Mouse (Mus musculus) cerebellum, adult 18-20 months (tissue): ENCODE measurements around the gene Grin2b.
"Not testable (repeated sequence)": the region's sequence is repeated elsewhere in the genome, so short reads cannot be mapped to it uniquely, and the experiment has no call there.

Source experiments
- DNase-seq, 2 experiments: peaks; one replicate each; pipeline ENCODE4 v3.0.0; 2021

Gene Grin2b

DNA sequence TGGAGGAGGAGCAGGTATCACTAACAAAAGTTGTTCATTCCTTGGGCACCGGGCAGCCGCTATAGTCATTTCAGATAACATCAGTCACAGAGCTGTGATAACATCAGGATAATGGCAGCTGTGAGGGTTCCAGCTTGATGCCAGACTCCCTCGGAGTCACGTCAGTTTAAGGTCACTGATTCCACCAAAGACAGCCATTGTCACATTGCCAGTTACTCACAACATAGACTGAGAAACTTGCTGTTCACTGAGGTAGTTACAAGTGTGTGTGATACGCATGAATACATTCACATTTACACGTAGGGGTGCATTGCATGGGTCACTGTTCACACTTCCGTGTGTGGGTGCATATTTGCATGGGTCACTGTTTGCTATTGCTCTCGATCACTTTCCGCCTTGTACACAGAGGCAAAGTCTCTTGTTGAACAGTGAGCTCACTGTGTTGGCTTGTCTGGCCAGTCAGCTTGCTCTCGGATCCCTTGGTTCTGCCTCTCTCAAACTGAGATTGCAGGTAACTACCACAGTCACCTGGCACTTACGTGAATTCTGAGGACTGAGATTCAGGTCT lies 383.6 kb downstream of the Grin2b start:
- DNase-seq: no peak

DNA sequence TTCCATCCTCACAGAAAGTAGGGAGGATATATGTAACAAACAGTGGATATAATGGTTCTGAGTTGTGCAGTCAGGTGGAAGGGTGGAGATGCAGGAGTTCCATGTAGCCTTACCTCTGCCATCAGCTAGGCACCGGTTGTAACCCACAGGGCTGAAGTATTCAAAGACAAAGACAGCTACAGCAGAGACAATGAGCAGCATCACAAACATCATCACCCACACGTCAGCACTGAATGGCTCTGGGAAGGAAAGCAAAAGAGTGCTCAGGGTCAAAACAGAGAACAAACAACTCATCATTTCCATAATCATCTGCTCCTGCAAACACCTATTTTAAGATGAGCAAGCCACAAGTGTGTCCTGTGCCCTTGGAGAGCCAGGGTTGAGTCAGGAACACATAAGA lies 398.6 kb downstream of the Grin2b start:
- no peak for DNase-seq

DNA sequence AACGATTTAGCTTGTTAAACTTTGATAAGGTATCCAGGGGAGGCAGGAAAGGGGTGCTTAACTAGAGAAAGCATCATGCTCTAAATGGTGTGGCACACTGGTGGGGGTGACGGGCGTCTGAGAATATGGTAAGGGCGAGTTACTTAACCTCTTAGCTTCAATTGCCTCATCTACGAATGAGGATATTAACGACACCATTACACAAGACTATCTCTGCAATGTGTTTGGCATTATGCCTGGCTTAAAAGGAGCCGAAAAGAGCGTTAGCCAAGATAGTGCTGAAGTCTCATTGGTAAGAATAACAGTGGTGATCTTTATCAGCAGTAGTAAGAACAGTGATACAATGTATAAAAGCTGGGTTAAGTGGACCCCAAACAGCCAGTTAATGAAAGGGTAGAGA lies 405.7 kb downstream of the Grin2b start:
- DNase-seq: no peak

DNA sequence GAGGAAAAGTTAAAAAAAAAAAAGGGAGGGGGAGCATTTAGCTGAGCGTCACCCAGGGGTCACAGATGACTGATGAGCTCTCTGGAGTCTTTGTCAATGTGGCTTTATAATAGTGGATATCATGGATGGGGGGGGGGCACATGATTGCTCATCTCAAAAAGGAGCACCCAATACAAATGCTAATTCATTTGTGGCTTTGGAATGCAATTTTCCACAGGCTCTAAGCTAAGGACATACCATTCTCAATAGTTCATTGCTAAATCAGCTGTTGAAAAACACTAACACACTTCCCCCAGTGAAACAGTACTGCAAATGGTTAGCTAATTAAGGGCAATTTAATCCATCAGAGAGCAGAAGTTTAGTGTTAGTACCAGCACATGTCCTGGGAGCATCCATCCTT lies 414.6 kb downstream of the Grin2b start:
- no peak for DNase-seq

DNA sequence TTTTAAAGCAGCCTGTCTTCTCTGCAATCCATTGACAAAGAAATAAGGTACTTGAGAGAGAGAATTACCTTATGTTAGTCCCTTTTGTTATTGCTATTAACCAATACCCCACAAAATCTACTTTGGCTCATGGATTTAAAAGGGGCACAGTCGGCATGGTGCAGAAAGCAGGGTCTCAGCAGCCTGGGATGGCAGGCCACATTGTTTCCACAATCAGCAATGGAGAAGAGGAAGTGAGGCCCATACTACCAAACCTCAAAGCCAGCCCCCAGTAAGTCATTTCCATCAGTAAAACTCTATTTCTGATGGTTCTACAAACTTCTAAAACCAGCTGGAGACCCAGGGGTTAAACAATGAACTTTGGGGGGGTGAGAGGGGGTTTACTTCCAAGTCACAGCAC lies 417.2 kb downstream of the Grin2b start:
- DNase-seq: no peak

DNA sequence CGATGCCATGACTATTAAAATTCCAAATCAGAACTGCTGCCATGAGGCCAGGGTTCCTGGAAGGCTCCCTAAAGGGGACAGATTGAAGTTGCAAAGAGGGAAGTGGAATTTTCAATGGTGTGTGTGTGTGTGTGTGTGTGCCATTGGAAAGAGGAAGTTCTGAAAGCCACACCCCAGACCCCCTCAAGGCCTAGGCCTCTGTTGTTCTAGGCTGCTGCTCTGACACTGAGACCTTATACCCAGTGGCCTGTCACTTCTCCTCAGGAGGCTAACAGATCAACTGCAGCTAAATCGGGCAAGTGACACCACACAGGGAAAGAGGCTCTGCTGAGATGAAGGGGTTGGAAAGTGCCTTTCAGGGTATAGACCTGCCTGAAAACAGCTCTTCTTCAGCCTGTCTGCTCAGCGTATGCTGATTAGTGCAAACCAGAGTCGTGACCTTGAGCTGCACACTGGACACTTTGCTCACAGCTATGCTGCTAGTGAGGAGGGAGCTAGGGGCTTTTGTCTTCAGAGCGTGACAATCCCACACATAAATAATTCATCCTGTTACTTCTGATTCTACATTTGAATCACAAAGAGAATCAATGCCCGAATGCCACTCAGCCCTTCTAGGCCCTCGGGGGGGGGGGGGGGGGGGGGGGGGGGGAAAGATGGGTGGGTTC lies 424.8 kb downstream of the Grin2b start:
- DNase-seq: no peak

DNA sequence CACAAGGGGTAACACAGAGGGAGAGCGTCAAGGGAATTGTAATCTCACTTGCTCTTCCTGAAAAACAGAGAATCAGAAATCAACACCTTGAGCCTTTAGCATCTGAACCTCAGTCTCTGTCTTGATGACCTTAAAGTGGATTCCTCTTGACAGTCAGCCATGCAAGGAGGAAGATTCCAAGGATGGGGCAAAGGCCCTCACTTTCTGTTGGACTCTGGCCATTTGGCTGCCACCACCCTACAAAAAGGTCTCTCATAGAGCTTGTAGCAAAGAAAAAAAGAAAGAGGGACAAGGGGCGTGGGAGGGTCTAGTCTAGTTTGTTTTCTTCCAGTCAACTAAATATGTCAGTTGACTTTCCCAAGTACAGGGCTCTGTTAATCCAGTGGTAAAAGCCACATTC lies 427.7 kb downstream of the Grin2b start:
- DNase-seq: no peak

DNA sequence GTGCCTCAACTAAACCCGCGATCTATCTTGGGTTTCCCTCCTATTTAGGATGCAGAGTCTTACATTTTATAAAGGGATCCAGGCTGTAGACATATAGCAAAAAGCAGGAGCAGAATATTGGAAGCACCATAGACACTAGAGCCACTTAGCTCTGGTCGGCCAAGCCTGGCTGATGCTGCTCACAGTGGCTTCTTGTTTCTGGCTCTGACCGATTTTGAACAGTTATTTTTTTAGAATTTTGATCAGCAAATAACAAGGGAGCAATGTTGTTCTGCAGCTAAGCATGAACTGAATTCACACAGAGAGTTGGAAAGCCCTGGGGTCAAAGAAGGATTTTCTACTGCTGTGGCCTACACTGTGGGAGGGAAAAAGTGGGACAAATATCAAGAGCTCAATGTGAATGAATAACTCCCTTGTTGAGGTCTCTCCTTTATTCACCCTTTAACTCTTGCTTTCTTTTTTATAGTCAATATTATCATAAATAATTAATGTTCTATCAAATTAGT lies 439.0 kb downstream of the Grin2b start:
- no peak for DNase-seq

DNA sequence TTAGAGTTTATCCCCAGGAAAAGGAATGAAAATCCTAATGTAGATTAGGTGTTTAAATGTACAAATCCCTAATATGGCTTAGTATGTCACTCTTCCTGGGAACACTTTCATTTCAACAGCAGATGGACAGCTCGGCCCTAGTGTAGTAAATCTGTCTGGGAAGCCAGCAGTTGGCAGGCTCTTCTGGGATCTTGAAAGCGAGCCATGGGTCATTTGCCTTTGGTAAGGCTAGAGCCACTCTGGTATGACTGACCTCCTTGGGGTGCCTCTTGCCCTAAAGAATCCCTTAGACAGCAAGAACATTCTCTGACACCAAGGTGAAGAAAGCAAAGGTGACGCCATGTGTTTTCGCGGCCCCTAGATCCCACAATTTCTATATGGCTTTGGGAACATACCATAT lies 446.2 kb downstream of the Grin2b start:
- peak; percentile 43 to 44 for DNase-seq

DNA sequence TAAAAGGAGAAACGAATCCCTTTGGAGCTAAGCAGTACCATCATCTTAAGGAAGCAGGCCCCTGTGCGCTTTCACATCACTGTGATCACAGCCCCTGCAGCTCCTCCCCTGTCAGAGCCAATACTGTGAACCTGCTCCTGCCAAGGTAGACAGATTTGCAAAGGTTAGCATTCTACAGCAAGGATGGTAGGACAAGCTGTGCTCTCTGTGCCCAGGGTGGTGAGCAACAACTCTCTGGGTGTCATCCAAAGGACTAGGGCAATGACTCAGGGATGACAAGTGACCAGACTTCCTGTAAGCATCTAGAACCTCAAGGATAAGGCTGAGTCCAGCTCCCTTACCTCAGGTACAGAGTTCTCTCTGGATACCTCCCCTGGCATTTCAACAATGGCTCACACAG lies 451.6 kb downstream of the Grin2b start:
- DNase-seq: no peak

DNA sequence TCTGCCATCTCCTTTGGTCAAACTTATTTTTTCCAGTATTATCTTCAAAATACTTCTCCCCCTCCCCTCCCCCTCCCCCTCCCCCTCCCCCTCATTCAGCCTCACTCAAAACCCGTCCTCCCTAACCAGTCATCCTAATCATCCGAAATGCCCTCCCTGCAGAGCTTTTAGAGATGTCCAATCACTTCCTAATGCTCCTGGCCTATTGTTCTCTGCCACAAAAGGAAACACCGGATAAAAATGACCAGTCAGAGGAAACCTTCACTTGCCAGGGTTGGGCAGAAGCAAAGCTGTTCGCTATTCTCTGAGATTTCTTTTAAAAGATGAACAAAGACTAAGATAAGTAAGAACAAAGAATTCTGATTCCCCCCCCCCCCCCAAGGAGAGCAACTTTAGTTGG lies 458.4 kb downstream of the Grin2b start:
- no peak for DNase-seq

DNA sequence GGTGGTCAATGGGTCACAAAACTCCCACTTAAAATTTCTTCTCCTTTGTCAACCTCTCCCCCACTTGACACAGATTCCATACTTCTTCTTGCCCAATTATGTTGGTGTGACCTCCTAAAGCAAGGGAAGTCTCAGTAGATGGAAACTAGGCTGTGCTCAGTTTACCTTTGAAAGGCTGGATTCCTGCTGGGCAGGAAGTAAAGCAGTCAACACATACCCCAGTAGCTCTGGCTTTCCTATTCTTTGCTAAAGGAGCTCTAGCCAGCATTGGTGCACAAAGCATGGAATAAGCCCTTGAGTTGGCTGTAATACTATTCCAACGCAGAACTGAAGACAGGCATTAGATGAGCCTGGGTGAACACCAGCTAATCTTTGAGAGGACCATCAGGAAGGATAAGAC lies 459.1 kb downstream of the Grin2b start:
- no peak for DNase-seq

DNA sequence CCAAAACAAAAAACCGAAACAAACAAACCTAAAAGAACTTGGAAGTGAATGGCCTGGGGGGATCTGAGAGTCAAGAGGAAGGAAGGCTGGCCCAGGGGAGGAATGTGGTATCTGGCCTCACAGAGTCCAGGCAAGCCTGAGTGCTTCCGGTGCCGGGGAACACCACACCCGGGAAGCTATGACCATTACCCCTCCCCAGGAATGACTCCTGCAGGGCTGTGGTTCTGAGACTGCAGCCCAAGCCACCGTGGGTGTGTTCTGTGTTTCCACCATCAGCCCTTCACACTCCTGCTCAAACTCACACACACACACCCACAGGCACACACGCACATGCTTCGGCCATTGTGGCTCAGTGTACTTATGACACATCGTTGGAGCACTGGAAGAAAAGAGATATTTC lies 459.6 kb downstream of the Grin2b start:
- no peak for DNase-seq

DNA sequence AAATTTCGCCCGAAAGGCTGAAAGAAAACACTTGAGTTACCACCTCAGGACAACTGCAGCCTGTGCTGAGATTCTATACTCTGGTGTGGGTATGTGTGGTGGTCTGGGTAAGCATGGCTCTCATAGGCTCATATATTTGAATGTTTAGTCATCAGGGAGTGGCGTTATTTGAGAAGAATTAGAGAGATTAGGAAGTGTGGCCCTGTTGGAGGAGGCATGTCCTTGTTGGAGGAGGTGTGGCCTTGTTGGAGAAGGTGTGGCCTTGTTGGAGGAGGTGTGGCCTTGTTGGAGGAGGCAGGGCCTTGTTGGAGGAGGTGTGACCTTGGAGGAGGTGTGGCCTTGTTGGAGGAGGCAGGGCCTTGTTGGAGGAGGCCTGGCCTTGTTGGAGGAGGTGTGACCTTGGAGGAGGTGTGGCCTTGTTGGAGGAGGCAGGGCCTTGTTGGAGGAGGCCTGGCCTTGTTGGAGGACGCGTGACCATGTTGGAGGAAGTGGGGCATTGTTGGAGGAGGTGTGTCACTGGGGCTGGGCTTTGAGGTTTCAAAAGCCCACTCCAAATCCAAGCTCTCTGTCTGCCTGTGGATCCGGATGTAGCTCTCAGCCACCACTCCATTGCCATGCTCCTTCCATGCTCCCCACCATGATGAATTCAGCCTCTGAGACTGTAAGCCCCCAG lies 466.3 kb downstream of the Grin2b start:
- not testable (repeated sequence) for DNase-seq

DNA sequence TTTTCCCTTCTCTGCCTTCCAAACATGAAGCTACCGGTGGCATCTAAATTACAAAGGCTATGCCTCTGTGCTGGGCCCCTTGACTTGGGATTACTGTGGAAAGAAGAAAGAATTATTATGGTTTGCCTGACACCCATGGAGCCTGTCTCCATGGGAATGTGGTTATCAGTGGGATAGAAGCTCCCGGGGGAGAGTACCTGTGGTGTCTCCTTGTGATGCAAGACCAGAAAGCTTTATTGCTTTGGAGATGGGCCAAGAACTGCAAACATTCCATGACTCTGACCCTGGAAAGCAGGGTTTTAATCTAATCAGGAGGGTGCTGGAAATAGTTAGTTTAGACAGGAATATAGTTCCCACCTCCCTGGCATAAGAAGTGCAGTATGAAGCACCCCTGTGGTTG lies 469.7 kb downstream of the Grin2b start:
- no peak for DNase-seq

DNA sequence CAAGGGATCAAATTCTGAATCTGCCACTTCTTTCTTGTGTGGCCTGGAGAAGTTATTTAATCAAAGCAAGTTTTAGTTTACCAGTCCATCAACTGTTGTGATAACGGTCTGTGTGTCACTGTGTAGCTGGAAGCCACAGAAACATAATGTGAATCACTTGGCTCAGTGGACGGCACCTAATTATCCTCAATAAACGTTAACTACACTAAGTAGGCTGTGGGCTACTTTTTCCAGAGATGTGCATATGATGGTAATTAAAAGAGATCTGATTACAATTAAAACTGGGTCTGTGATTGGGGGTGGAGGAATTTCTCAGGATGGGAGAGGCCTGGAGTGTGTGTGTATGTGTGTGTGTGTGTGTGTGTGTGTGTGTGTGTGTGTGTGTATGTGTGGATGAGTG lies 471.9 kb downstream of the Grin2b start:
- no peak for DNase-seq

DNA sequence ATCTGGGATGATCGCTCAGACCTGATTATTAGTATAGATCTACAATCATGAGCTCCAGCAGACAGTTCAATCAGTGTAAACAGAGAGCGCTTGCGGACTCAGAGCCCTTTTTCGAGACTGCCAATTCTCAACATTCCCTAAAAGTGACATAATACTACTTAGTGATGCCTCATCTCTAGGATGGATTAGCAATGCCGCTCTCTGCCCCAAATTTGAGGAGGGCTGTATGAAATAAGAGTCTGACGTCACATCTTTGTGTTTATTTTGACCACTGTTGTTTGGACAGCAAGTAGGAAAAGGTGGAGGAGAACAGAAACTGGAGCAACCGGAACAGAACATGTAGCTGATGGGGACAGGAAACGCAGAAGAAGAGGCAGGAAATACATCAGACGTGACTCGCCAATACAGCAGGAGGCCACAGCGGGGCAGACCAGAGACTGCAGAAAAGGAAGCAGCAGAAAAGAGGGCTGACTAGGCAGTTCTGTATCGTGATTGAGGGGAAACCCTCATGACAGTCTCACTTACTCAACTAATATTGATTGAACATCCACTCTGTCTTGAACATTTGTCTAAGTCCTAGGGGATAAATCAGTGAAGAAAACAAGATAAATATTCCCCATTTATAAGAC lies 472.5 kb downstream of the Grin2b start:
- DNase-seq: no peak

DNA sequence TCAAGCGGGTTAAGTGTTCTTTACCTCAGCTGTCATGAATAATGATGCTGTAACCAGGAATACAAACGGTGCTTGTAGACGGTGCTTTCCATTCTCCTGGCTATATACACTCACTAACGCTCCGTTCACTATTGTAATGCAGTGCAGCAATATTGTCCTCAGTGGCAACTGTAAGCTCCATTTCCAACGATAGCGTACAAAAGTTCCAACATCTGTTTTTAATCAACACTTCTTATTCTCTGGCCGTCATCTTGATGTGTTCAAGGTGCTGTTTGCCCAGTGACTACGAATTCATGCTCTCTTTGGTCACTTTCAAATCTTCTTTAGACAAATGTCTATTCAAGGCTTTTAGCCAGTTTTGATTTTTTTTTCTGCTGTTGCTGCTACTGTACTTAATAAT lies 480.8 kb downstream of the Grin2b start:
- no peak for DNase-seq

DNA sequence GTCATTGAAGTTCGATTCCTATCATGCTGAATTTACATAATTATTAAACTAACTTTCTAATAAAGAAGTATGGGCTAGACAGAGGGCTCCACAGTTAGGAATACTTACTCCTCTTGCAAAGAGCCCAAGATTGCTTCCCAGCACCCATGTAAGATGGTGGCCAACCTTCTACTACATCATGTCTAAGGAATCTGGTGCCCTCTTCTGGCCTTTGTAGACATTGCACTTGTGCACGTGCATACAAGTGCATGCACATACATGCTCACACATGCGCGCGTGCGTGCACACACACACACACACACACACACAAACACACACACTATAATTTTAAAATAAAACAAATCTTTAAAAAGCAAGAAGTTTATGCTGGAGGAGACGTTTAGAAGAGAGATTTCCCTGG lies 481.8 kb downstream of the Grin2b start:
- no peak for DNase-seq

DNA sequence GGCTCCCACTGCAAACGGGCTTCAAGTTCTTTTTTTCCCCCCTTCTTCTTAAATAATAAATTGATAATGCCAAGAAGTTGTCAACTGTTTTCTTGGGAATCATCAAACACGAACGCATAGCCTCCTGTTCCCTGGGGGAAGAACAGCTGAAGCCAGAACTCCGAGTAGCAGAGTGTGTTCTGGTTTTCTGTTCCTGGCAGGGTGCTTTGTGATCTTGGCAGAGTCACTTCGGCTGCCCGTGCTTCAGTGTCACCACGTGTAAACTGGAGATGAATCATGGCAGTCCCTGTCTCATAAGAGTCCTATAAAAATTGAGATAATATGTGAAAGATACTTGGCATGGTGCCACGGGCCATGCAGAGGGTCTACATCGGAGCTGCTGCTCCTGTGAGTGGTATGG lies 485.4 kb downstream of the Grin2b start:
- DNase-seq: peak; percentile 5 to 7

DNA sequence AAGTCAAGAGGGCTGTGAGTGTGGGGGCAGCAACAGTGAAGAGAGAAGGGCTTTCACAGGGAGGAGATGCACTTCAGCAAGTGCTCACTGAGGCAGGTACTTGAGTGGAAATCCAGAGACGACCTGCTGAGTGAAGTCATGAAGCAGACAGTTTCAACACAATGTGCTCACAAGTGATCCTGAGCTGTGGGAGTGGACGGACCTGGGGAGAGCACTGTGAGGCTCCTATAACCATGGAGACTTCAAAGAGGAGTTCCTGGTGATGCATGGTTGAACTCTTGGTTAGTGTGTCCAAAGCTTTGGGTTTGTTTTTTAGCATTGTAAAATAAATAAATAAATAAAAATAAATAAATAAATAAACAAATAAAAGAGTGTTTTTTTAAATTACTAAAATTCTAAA lies 489.1 kb downstream of the Grin2b start:
- DNase-seq: no peak

DNA sequence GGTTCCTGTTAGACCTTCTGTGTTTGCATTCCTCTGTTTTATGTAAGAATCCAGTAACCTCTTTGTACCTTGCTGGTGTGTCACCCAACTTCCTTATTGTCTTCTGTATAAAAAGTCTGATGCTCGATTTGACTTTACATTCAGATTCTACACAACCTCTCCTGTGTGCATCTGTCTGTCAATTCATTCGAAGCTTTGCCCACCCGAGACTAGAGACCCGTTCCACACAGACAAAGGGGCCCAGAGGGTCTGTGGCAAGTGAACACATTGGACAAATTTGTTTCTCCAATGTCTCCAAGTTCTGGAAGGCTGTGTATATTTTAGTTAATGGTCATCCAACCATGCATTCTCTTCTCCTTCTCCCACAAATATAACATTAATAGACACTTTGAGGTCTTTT lies 491.9 kb downstream of the Grin2b start:
- DNase-seq: not testable (repeated sequence)

DNA sequence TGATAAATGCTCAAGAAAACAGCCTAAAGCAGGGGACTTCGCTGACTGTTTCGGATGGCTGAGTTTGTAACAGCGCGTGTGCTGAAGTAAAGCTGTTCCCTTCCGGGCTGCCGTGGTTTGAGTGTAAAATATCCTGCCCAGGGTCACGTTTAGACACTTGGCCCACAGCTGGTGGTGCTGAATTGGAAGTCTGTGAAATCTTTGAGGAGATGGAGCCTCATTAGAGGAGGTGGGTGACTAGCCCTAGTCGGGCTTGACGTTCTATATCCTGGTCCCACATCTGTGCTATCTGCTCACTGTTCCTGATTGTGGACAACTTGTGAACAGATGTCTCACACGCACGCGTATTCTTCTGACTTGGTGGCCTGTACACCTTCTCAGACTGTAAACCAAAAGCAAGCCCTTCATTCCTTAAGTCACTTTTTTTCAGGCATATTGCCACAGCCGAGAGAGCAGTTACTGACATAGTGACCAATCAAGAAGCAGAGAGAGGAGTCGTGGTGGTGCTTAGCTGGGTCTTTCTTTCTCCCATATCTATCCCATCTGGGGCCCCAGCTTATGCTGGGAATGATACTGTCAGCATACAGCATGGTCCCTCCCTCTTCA lies 493.1 kb downstream of the Grin2b start:
- DNase-seq: no peak

DNA sequence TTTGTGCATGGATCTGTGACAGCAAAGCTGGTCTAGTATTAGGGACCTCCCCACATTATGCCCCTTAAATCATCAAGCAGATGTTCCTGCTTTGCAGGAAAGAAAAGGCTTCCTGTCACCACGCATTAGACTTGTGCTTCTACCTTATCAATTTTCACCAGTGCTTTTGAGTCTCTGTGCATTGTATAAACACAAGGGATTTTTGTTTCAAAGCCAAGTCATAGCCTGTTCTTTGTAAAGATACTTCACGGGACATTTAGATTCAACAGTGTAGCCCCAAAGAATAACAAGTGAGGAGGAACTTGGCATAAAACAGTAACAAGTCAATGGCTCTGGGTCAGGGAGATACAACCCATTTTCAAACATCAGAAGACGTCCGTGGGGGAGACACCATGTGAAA lies 498.9 kb downstream of the Grin2b start:
- DNase-seq: no peak
